Mouse (Mus musculus): ENCODE data around the gene Rfxap. TPM values are rescaled to one million over a fixed set of nuclear protein-coding genes. Genes with fewer than 3 reads are reported as not detected.

Gene Rfxap
- polyA plus RNA-seq, 1 experiment from 2014 or later, result 36.8 TPM

GRCm38 (mm10) chr3:54795806-54796205, 11.8 kb downstream of the Rfxap start:
- H3K27ac ChIP-seq, result no peak overlapping the region
- peaks cover 13% of the 10 kb centered on the region for H3K9me3 ChIP-seq
- WGBS, result 95% methylated on average over 1 of the region's 1 CpGs
- ATAC-seq (ENCODE audit: low FRiP score, low read depth), result no peak
- no peak overlapping the region for H3K4me2 ChIP-seq (replicated peaks)
- H3K9ac ChIP-seq, result no peak overlapping the region
- H3K4me3 ChIP-seq, result no peak overlapping the region
- H3K36me3 ChIP-seq, result peaks cover 18% of the 10 kb centered on the region
- no peaks in the 10 kb centered on the region for H3K27me3 ChIP-seq
- H3K4me1 ChIP-seq, result no peaks in the 10 kb centered on the region

- Histone ChIP-seq H3K27ac (no peak overlapping the region), H3K36me3 (peaks cover 18% of the 10 kb centered on the region), H3K9ac (no peak overlapping the region), H3K4me2 (replicated peaks) (no peak overlapping the region), H3K9me3 (peaks cover 13% of the 10 kb centered on the region), H3K4me3 (no peak overlapping the region), H3K4me1 (no peaks in the 10 kb centered on the region), H3K27me3 (no peaks in the 10 kb centered on the region)
- ATAC-seq (ENCODE audit: low FRiP score, low read depth), result no peak
- 90% methylated on average over 5 of the region's 5 CpGs for WGBS
These were observed 12.2 kb downstream of the Rfxap start for GRCm38 (mm10) chr3:54795379-54795778.

GRCm38 (mm10) chr3:54793762-54794161, 13.8 kb downstream of the Rfxap start:
- no peak for ATAC-seq (ENCODE audit: low FRiP score, low read depth)
- Histone ChIP-seq H3K4me1 (no peaks in the 10 kb centered on the region), H3K27ac (no peak overlapping the region), H3K4me2 (replicated peaks) (no peak overlapping the region), H3K9me3 (peaks cover 13% of the 10 kb centered on the region), H3K4me3 (no peak overlapping the region), H3K36me3 (peaks cover 26% of the 10 kb centered on the region), H3K27me3 (no peaks in the 10 kb centered on the region), H3K9ac (no peak overlapping the region)
- WGBS, result 87% methylated on average over 6 of the region's 6 CpGs

- Histone ChIP-seq H3K9me3 (peaks cover 13% of the 10 kb centered on the region), H3K27ac (no peak overlapping the region), H3K9ac (no peak overlapping the region), H3K36me3 (peaks cover 28% of the 10 kb centered on the region), H3K4me3 (no peak overlapping the region), H3K4me1 (no peaks in the 10 kb centered on the region), H3K4me2 (replicated peaks) (no peak overlapping the region), H3K27me3 (no peaks in the 10 kb centered on the region)
- WGBS, result 71% methylated on average over 10 of the region's 10 CpGs
- ATAC-seq (ENCODE audit: low FRiP score, low read depth), result no peak
These were observed 15.5 kb downstream of the Rfxap start for GRCm38 (mm10) chr3:54791822-54792677.

GRCm38 (mm10) chr3:54790601-54791000, 17.0 kb downstream of the Rfxap start:
- ATAC-seq (ENCODE audit: low FRiP score, low read depth), result no peak
- Histone ChIP-seq H3K27me3 (no peaks in the 10 kb centered on the region), H3K4me2 (replicated peaks) (no peak overlapping the region), H3K4me3 (no peak overlapping the region), H3K9ac (no peak overlapping the region), H3K36me3 (peaks cover 40% of the 10 kb centered on the region), H3K9me3 (peaks cover 13% of the 10 kb centered on the region), H3K4me1 (no peaks in the 10 kb centered on the region), H3K27ac (no peak overlapping the region)
- 57% methylated on average over 2 of the region's 2 CpGs for WGBS

GRCm38 (mm10) chr3:54775989-54776631, 31.5 kb downstream of the Rfxap start:
- Histone ChIP-seq H3K9me3 (peaks cover 5% of the 10 kb centered on the region; the same call in 1 of the 2 replicates), H3K4me2 (replicated peaks) (no peak overlapping the region), H3K4me1 (no peaks in the 10 kb centered on the region), H3K9ac (no peak overlapping the region), H3K4me3 (no peak overlapping the region), H3K27ac (no peak overlapping the region), H3K36me3 (peaks cover 8% of the 10 kb centered on the region; the same call in 1 of the 2 replicates), H3K27me3 (no peaks in the 10 kb centered on the region)
- WGBS, result 73% methylated on average over 7 of the region's 7 CpGs
- no peak for ATAC-seq (ENCODE audit: low FRiP score, low read depth)

GRCm38 (mm10) chr3:54773613-54774012, 34.0 kb downstream of the Rfxap start:
- no peaks in the 10 kb centered on the region for H3K4me1 ChIP-seq
- H3K27me3 ChIP-seq, result no peaks in the 10 kb centered on the region
- no peak overlapping the region for H3K9ac ChIP-seq
- peaks cover 5% of the 10 kb centered on the region; the same call in 1 of the 2 replicates for H3K36me3 ChIP-seq
- H3K4me2 ChIP-seq (replicated peaks), result no peak overlapping the region
- H3K27ac ChIP-seq, result no peak overlapping the region
- 87% methylated on average over 6 of the region's 6 CpGs for WGBS
- H3K4me3 ChIP-seq, result no peak overlapping the region
- ATAC-seq (ENCODE audit: low FRiP score, low read depth), result no peak
- H3K9me3 ChIP-seq, result peaks cover 5% of the 10 kb centered on the region; the same call in 1 of the 2 replicates

- H3K4me3 ChIP-seq, result no peak overlapping the region
- no peaks in the 10 kb centered on the region for H3K4me1 ChIP-seq
- WGBS, result 80% methylated on average over 17 of the region's 17 CpGs
- H3K27ac ChIP-seq, result no peak overlapping the region
- H3K9me3 ChIP-seq, result peaks cover 5% of the 10 kb centered on the region; the same call in 1 of the 2 replicates
- H3K9ac ChIP-seq, result no peak overlapping the region
- ATAC-seq (ENCODE audit: low FRiP score, low read depth), result no peak
- no peak overlapping the region for H3K4me2 ChIP-seq (replicated peaks)
- H3K27me3 ChIP-seq, result no peaks in the 10 kb centered on the region
- H3K36me3 ChIP-seq, result peaks cover 5% of the 10 kb centered on the region; the same call in 1 of the 2 replicates
These were observed 38.0 kb downstream of the Rfxap start for GRCm38 (mm10) chr3:54769349-54770275.

- no peak overlapping the region for H3K27ac ChIP-seq
- WGBS, result 91% methylated on average over 8 of the region's 8 CpGs
- no peak overlapping the region for H3K4me3 ChIP-seq
- peaks cover 6% of the 10 kb centered on the region; the same call in 1 of the 2 replicates for H3K4me1 ChIP-seq
- no peak overlapping the region for H3K9ac ChIP-seq
- no peak for ATAC-seq (ENCODE audit: low FRiP score, low read depth)
- H3K9me3 ChIP-seq, result peaks cover 3% of the 10 kb centered on the region; the same call in 1 of the 2 replicates
- H3K27me3 ChIP-seq, result no peaks in the 10 kb centered on the region
- H3K4me2 ChIP-seq (replicated peaks), result no peak overlapping the region
- H3K36me3 ChIP-seq, result peaks cover 4% of the 10 kb centered on the region; the same call in 1 of the 2 replicates
These were observed 39.0 kb downstream of the Rfxap start for GRCm38 (mm10) chr3:54768592-54768991.

GRCm38 (mm10) chr3:54766811-54767210, 40.8 kb downstream of the Rfxap start:
- WGBS, result 84% methylated on average over 5 of the region's 5 CpGs
- H3K9me3 ChIP-seq, result no peaks in the 10 kb centered on the region

GRCm38 (mm10) chr3:54766034-54766433, 41.6 kb downstream of the Rfxap start:
- WGBS, result 83% methylated on average over 14 of the region's 14 CpGs
- H3K4me2 ChIP-seq (replicated peaks), result no peak overlapping the region

More at GRCm38 (mm10) chr3:54766811-54767210, 40.8 kb downstream of the Rfxap start:
- Histone ChIP-seq H3K4me1 (peaks cover 6% of the 10 kb centered on the region; the same call in 1 of the 2 replicates), H3K4me3 (no peak overlapping the region), H3K9ac (no peak overlapping the region), H3K36me3 (no peaks in the 10 kb centered on the region), H3K4me2 (replicated peaks) (no peak overlapping the region), H3K27me3 (no peaks in the 10 kb centered on the region), H3K27ac (no peak overlapping the region)
- ATAC-seq (ENCODE audit: low FRiP score, low read depth), result no peak

More at GRCm38 (mm10) chr3:54766034-54766433, 41.6 kb downstream of the Rfxap start:
- no peak for ATAC-seq (ENCODE audit: low FRiP score, low read depth)
- Histone ChIP-seq H3K27me3 (no peaks in the 10 kb centered on the region), H3K4me1 (peaks cover 6% of the 10 kb centered on the region; the same call in 1 of the 2 replicates), H3K36me3 (no peaks in the 10 kb centered on the region), H3K9ac (no peak overlapping the region), H3K9me3 (no peaks in the 10 kb centered on the region), H3K27ac (no peak overlapping the region), H3K4me3 (no peak overlapping the region)

Measured in limb, embryonic 13.5 days (tissue).